In the genomic region with DNA sequence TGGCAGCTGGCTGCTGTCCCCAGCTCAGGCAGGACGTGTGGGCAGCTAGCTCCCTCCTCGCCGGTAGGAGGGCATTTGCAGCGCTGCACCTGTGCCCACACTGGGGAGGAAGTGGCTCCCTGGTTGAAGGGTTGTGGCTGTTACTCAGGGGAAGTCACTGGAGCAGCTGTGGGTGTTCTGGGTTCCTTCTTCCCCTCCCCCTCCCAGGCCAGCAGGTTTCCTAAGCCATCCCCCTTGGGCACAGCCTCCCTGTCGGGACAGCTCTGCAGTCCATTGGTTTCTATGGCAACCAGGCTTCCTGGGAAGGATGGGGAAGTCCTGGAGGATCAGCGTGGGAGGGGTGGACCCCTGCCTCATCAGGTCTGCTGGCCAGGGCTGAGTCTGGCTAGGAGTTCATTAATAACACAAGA, we compare ENCODE assay signal across 8 mouse cellular contexts. TPM values are rescaled to one million over a fixed set of nuclear protein-coding genes. Genes with fewer than 3 reads are reported as not detected.
DNase-seq lines count a peak whose midpoint lies in the region; ATAC-seq and TF ChIP-seq lines count a peak whose summit lies in the region.

No protein-coding gene starts in this region.

- no peaks in the 10 kb centered on the region for H3K36me3 ChIP-seq in MEL (ENCODE audit: control insufficient read depth in 1 of 2, insufficient read depth in 2 of 2, low read length in 2 of 2)
- no peaks in the 10 kb centered on the region for H3K36me3 ChIP-seq in hindbrain, embryonic 16.5 days (ENCODE audit: control insufficient read depth, insufficient read depth, low read length)

- no peak for ATAC-seq in hindbrain, embryonic 16.5 days
- ATAC-seq in monocyte, adult 5-6 weeks (replicated peaks; ENCODE audit: insufficient number of reproducible peaks, low FRiP score, low TSS enrichment, poor library complexity, severe bottlenecking) = peak; percentile 54

- TF ChIP-seq EP300 in MEL (IDR thresholded peaks at IDR 0.05; ENCODE audit: low read depth in 1 of 2, low read length in 2 of 2) = no peak

- no peak overlapping the region for H3K9ac ChIP-seq in MEL (ENCODE audit: control insufficient read depth, low read depth, low read length, poor library complexity, severe bottlenecking)
- H3K9ac ChIP-seq in hindbrain, embryonic 16.5 days (ENCODE audit: low read depth, low read length) = peak overlapping the region; percentile 35

- peaks cover 2 to 9% of the 10 kb centered on the region in 2 experiments for H3K27me3 ChIP-seq in MEL (ENCODE audit: control insufficient read depth in 1 of 2, insufficient read depth in 2 of 2, low read length in 2 of 2)
- H3K27me3 ChIP-seq in hindbrain, embryonic 16.5 days (replicated peaks; ENCODE audit: control insufficient read depth, insufficient read depth, low read length) = no peaks in the 10 kb centered on the region

- peaks cover 0 to 5% of the 10 kb centered on the region in 2 experiments; a peak in 1 of 4 replicates for H3K4me1 ChIP-seq in MEL (ENCODE audit: control insufficient read depth in 1 of 2, insufficient read depth in 2 of 2, low read length in 2 of 2)
- H3K4me1 ChIP-seq in hindbrain, embryonic 16.5 days (ENCODE audit: control insufficient read depth, insufficient read depth, low read depth, low read length) = peaks cover 54% of the 10 kb centered on the region

- 4% methylated on average over 6 of the region's 6 CpGs for WGBS in hindbrain, embryonic 16.5 days

- TF ChIP-seq POLR2A in MEL (IDR thresholded peaks at IDR 0.05; ENCODE audit: control insufficient read depth in 1 of 2, insufficient read depth in 1 of 2, low read depth in 1 of 2, low read length in 2 of 2, poor library complexity in 1 of 2) = no peak

- no peaks in the 10 kb centered on the region for H3K79me2 ChIP-seq in MEL (ENCODE audit: control insufficient read depth, insufficient read depth, low read length, poor library complexity)

- TF ChIP-seq RAD21 in MEL (IDR thresholded peaks at IDR 0.05; ENCODE audit: low read depth, low read length) = no peak

- H3K27ac ChIP-seq in MEL (ENCODE audit: control insufficient read depth, low read depth, low read length) = no peak overlapping the region
- 0 out of 2 replicates have a peak overlapping the region, but pooled peaks have one; percentile 3 for H3K27ac ChIP-seq in hindbrain, embryonic 16.5 days (ENCODE audit: low read depth, low read length)

- no peak for TF ChIP-seq CTCF in MEL (IDR thresholded peaks at IDR 0.05 in 2 of 3, conservative IDR thresholded peaks at IDR 0.05 in 1 of 3; ENCODE audit: control insufficient read depth in 1 of 3, insufficient read depth in 1 of 3, low read depth in 2 of 3, low read length in 3 of 3, poor library complexity in 1 of 3, severe bottlenecking in 1 of 3)

- peak overlapping the region; percentile 11; the same call in 1 of the 2 replicates for H3K4me2 ChIP-seq in hindbrain, embryonic 16.5 days (ENCODE audit: low read length)

- DNase-seq in adrenal gland, postnatal 10 days = peak; percentile 37
- DNase-seq in adrenal gland, postnatal 25 days = no peak
- peak; percentile 16 for DNase-seq in MEL (ENCODE audit: low read depth, low spot score)
- peak; percentile 93 for DNase-seq in thymus, postnatal 25 days
- no peak for DNase-seq in layer of hippocampus, postnatal 36 days
- DNase-seq in gastrocnemius, adult 18-20 months (ENCODE audit: low spot score) = no peak

- no peak overlapping the region for H3K4me3 ChIP-seq in MEL (ENCODE audit: control insufficient read depth in 1 of 2, insufficient read depth in 1 of 2, low read depth in 2 of 2, low read length in 2 of 2)
- H3K4me3 ChIP-seq in hindbrain, embryonic 16.5 days (ENCODE audit: low read length) = no peak overlapping the region

- H3K9me3 ChIP-seq in MEL (replicated peaks; ENCODE audit: insufficient read depth, low read length) = no peaks in the 10 kb centered on the region
- no peaks in the 10 kb centered on the region for H3K9me3 ChIP-seq in hindbrain, embryonic 16.5 days (ENCODE audit: control insufficient read depth, low read length)

TF ChIP-seq in MEL, 35 proteins besides CTCF, POLR2A, EP300 and RAD21:
- TF ChIP-seq TAL1 (IDR thresholded peaks at IDR 0.05; ENCODE audit: low read length) (no peak), GATA1 (IDR thresholded peaks at IDR 0.05; ENCODE audit: low read depth, low read length) (no peak), MYB (IDR thresholded peaks at IDR 0.05; ENCODE audit: low read depth, low read length) (no peak), TBP (IDR thresholded peaks at IDR 0.05; ENCODE audit: low read depth, low read length) (no peak), ZKSCAN1 (IDR thresholded peaks at IDR 0.05; ENCODE audit: low read depth, low read length) (no peak), MAX (IDR thresholded peaks at IDR 0.05; ENCODE audit: low read length) (no peak), ZMIZ1 (IDR thresholded peaks at IDR 0.05; ENCODE audit: low read depth, low read length) (no peak), MAZ (IDR thresholded peaks at IDR 0.05; ENCODE audit: low read depth, low read length) (no peak), ELF1 (IDR thresholded peaks at IDR 0.05; ENCODE audit: low read depth, low read length) (no peak), USF2 (IDR thresholded peaks at IDR 0.05; ENCODE audit: borderline replicate concordance in 1 of 2, insufficient read depth in 1 of 2, low read depth in 1 of 2, low read length in 2 of 2) (no peak)

RNA-seq across cellular contexts. Expression of a gene that starts 5.3 kb away (rescaled TPM):
- 10 to 100 TPM; 87.9 to 89.8 TPM for total RNA-seq in adrenal gland, postnatal 10 days (2021)
- 52.6 and 75.8 TPM in 2 replicates for total RNA-seq in adrenal gland, postnatal 25 days (2021)
- total RNA-seq in MEL (2012; rRNA removed) = not detected in 2 replicates
- not detected for polyA plus RNA-seq in MEL (2012; ENCODE audit: insufficient read depth in 1 of 2, insufficient read length in 2 of 2, low read depth in 1 of 2, low replicate concordance in 2 of 2, missing spikeins in 1 of 2)
- 74.7 and 123 TPM in 2 replicates for polyA plus RNA-seq in hindbrain, embryonic 16.5 days (2015; fragmentation: Nextera tagmentation; extraction: Ambion mirVana)
- total RNA-seq in monocyte, adult 5-6 weeks (2017) = 16.3 to 24.1 TPM (median 23.8 TPM) in 3 replicates
- 10 to 100 TPM; 79.8 to 83.2 TPM for total RNA-seq in layer of hippocampus, postnatal 36 days (2021)
- 1 to 10 TPM; 3.9 to 4.5 TPM for total RNA-seq in gastrocnemius, adult 18-20 months (2021)

Comparison
In these comparisons a context has a peak if more than half of its experiments do, and no peak if none do; other contexts are left out.
1. DNase-seq: peak in adrenal gland, postnatal 10 days (single experiment), MEL (single experiment) and thymus, postnatal 25 days (single experiment); none in adrenal gland, postnatal 25 days (single experiment), layer of hippocampus, postnatal 36 days (0 of 2) and gastrocnemius, adult 18-20 months (single experiment).